Mouse (Mus musculus) midbrain, postnatal 0 days (tissue): ENCODE data around the gene Tmem156. TPM values are rescaled to one million over a fixed set of nuclear protein-coding genes. Genes with fewer than 3 reads are reported as not detected.

Experiments used
- ATAC-seq: fragments of 200-750 bp; cut with Nextera tagmentation; 2 replicates; pipeline ENCODE4 v1.8.0; 2017; ENCODE audit warnings: moderate number of reproducible peaks, mild to moderate bottlenecking, moderate TSS enrichment, moderate library complexity; ENCODE audit not compliant: low FRiP score
- DNase-seq: peaks from one replicate; pipeline ENCODE4 v3.0.0-alpha.2; 2015; ENCODE audit warnings: low spot score
- H3K27ac ChIP-seq: fragments of 300-500 bp; sonication (generic); 2 replicates; pipeline ENCODE4 v1.5.1; 2014; ENCODE audit warnings: low read depth, mild to moderate bottlenecking, low read length, mixed read lengths
- H3K27me3 ChIP-seq: fragments of 300-500 bp; sonication (generic); 2 replicates; pipeline ENCODE4 v1.6.1; 2014; ENCODE audit warnings: low read length, control low read depth, mixed read lengths; ENCODE audit not compliant: insufficient read depth
- H3K36me3 ChIP-seq: fragments of 300-500 bp; sonication (generic); 2 replicates; pipeline ENCODE4 v1.6.1; 2014; ENCODE audit warnings: low read length, control low read depth, mixed read lengths; ENCODE audit not compliant: insufficient read depth
- H3K4me1 ChIP-seq: fragments of 300-500 bp; sonication (generic); 2 replicates; pipeline ENCODE4 v1.6.1; 2014; ENCODE audit warnings: mild to moderate bottlenecking, control low read depth, antibody characterized with exemption, low read length, mixed read lengths; ENCODE audit not compliant: insufficient read depth
- H3K4me2 ChIP-seq: fragments of 300-500 bp; sonication (generic); 2 replicates; pipeline ENCODE4 v1.6.1; 2014; ENCODE audit warnings: low read depth, mild to moderate bottlenecking, low read length, mixed read lengths; ENCODE audit not compliant: poor library complexity, severe bottlenecking
- H3K4me3 ChIP-seq: fragments of 300-500 bp; sonication (generic); 2 replicates; pipeline ENCODE4 v1.5.1; 2014; ENCODE audit warnings: low read depth, mild to moderate bottlenecking, low read length, moderate library complexity
- H3K9ac ChIP-seq: fragments of 300-500 bp; sonication (generic); replicated peaks from 2 replicates; pipeline ENCODE4 v1.6.1; 2014; ENCODE audit warnings: mild to moderate bottlenecking, low read length, moderate library complexity, mixed read lengths; ENCODE audit not compliant: poor library complexity, severe bottlenecking
- H3K9me3 ChIP-seq: fragments of 300-500 bp; sonication (generic); 2 replicates; pipeline ENCODE4 v1.6.1; 2016; ENCODE audit warnings: low read length, control low read depth
- CTCF ChIP-seq: IDR thresholded peaks from 2 replicates; pipeline ENCODE4 v1.5.1; 2016; ENCODE audit warnings: antibody characterized with exemption, mild to moderate bottlenecking
- WGBS: fragments of 180-500 bp; shearing (Covaris S2); extraction: QIAGEN DNeasy Blood & Tissue Kit; methylation state at CpG from one replicate; pipeline ENCODE4 v1.1.7; 2014; 5-methylcytosine and 5-hydroxymethylcytosine counted together
- polyA plus RNA-seq: library from polyadenylated mRNA; unstranded; fragments of >200 nt; fragmentation: Nextera tagmentation; extraction: Ambion mirVana; gene quantifications from 2 replicates; pipeline ENCODE4 v1.2.1, GENCODE M21; 2015
- total RNA-seq: library from RNA; depleted of rRNA; stranded (reverse); fragments of >200 nt; gene quantifications from 2 replicates; pipeline ENCODE4 v1.2.3, GENCODE M21; 2014

The Tmem156 gene
- total and polyA plus RNA-seq, 2 experiments from 2014 or later: 0.23 TPM; not detected in 1

GRCm38 (mm10) chr5:65051513-65051912 lies 40.4 kb downstream of the Tmem156 start:
- ATAC-seq: no peak
- no peak for TF ChIP-seq CTCF
- no peak for DNase-seq
- H3K36me3 ChIP-seq: no peaks in the 10 kb centered on the region
- no peak overlapping the region for H3K4me3 ChIP-seq
- H3K4me1 ChIP-seq: no peaks in the 10 kb centered on the region; the same call in 1 of the 2 replicates
- no peaks in the 10 kb centered on the region for H3K9me3 ChIP-seq
- 46% methylated on average over 3 of the region's 3 CpGs for WGBS
- H3K27ac ChIP-seq: no peak overlapping the region
- H3K4me2 ChIP-seq: no peak overlapping the region
- H3K27me3 ChIP-seq: no peaks in the 10 kb centered on the region
- no peak overlapping the region for H3K9ac ChIP-seq

- no peaks in the 10 kb centered on the region for H3K27me3 ChIP-seq
- no peak for TF ChIP-seq CTCF
- H3K4me3 ChIP-seq: no peak overlapping the region
- DNase-seq (no peak), ATAC-seq (no peak)
- H3K36me3 ChIP-seq: no peaks in the 10 kb centered on the region
- no peak overlapping the region for H3K4me2 ChIP-seq
- no peaks in the 10 kb centered on the region for H3K9me3 ChIP-seq
- WGBS: 62% methylated on average over 5 of the region's 5 CpGs
- H3K27ac ChIP-seq: no peak overlapping the region
- no peaks in the 10 kb centered on the region; the same call in 1 of the 2 replicates for H3K4me1 ChIP-seq
- no peak overlapping the region for H3K9ac ChIP-seq
These were observed 42.1 kb downstream of the Tmem156 start for GRCm38 (mm10) chr5:65049880-65050279.

- H3K27me3 ChIP-seq: no peaks in the 10 kb centered on the region
- no peaks in the 10 kb centered on the region for H3K36me3 ChIP-seq
- TF ChIP-seq CTCF: no peak
- no peak overlapping the region for H3K4me2 ChIP-seq
- DNase-seq (no peak), ATAC-seq (no peak)
- H3K4me3 ChIP-seq: no peak overlapping the region
- 42% methylated on average over 12 of the region's 12 CpGs for WGBS
- no peak overlapping the region for H3K27ac ChIP-seq
- no peak overlapping the region for H3K9ac ChIP-seq
- H3K4me1 ChIP-seq: no peaks in the 10 kb centered on the region; the same call in 1 of the 2 replicates
- no peaks in the 10 kb centered on the region for H3K9me3 ChIP-seq
These were observed 44.6 kb downstream of the Tmem156 start for GRCm38 (mm10) chr5:65047285-65047855.

- Histone ChIP-seq H3K27ac (no peak overlapping the region), H3K4me3 (no peak overlapping the region), H3K36me3 (no peaks in the 10 kb centered on the region), H3K4me1 (no peaks in the 10 kb centered on the region; the same call in 1 of the 2 replicates), H3K27me3 (no peaks in the 10 kb centered on the region), H3K9me3 (no peaks in the 10 kb centered on the region), H3K4me2 (no peak overlapping the region), H3K9ac (no peak overlapping the region)
- TF ChIP-seq CTCF: no peak
- 53% methylated on average over 12 of the region's 12 CpGs for WGBS
- no peak for DNase-seq
- ATAC-seq: no peak
These were observed 45.3 kb downstream of the Tmem156 start for GRCm38 (mm10) chr5:65046442-65047284.

- H3K27ac ChIP-seq: 0 out of 2 replicates have a peak overlapping the region, but pooled peaks have one; percentile 26
- ATAC-seq (peak; percentile 27; the same call in 1 of the 2 replicates), DNase-seq (peak; percentile 85)
- TF ChIP-seq CTCF: no peak
- no peak overlapping the region for H3K4me2 ChIP-seq
- H3K9ac ChIP-seq: no peak overlapping the region
- no peak overlapping the region for H3K4me3 ChIP-seq
- no peaks in the 10 kb centered on the region for H3K9me3 ChIP-seq
- H3K4me1 ChIP-seq: no peaks in the 10 kb centered on the region; the same call in 1 of the 2 replicates
- 45% methylated on average over 6 of the region's 6 CpGs for WGBS
- H3K27me3 ChIP-seq: no peaks in the 10 kb centered on the region
- H3K36me3 ChIP-seq: no peaks in the 10 kb centered on the region
These were observed 46.1 kb downstream of the Tmem156 start for GRCm38 (mm10) chr5:65045642-65046370.
